Mouse (Mus musculus): ENCODE measurements around the gene Ppp2r3a. TPM values are rescaled to one million over a fixed set of nuclear protein-coding genes. Genes with fewer than 3 reads are reported as not detected.

The Ppp2r3a gene
- total RNA-seq, 2 experiments from 2014 or later, result 19.4 to 20.9 TPM

GRCm38 (mm10) chr9:101280867-101281266, 29.3 kb upstream of the Ppp2r3a start:
- intact Hi-C loops (cut with DNase I), result no loop called here
- TF ChIP-seq CTCF (IDR thresholded peaks at IDR 0.05), result no peak
- no peak overlapping the region for H3K27ac ChIP-seq

GRCm38 (mm10) chr9:101280211-101280610, 28.6 kb upstream of the Ppp2r3a start:
- DNase-seq (ENCODE audit: extremely low spot score in 1 of 2, low spot score in 2 of 2), result no peak
- no peak overlapping the region for H3K27ac ChIP-seq
- no peak overlapping the region for H3K4me3 ChIP-seq
- intact Hi-C loops (cut with DNase I), result no loop called here
- TF ChIP-seq CTCF (IDR thresholded peaks at IDR 0.05), result no peak

More at GRCm38 (mm10) chr9:101280867-101281266, 29.3 kb upstream of the Ppp2r3a start:
- DNase-seq (ENCODE audit: extremely low spot score in 1 of 2, low spot score in 2 of 2), result no peak
- no peak overlapping the region for H3K4me3 ChIP-seq

GRCm38 (mm10) chr9:101272715-101273114, 21.1 kb upstream of the Ppp2r3a start:
- intact Hi-C loops (cut with DNase I), result no loop called here
- no peak for TF ChIP-seq CTCF (IDR thresholded peaks at IDR 0.05)
- Histone ChIP-seq H3K27ac (no peak overlapping the region), H3K4me3 (no peak overlapping the region)
- no peak for DNase-seq (ENCODE audit: extremely low spot score in 1 of 2, low spot score in 2 of 2)

GRCm38 (mm10) chr9:101270020-101270419, 18.4 kb upstream of the Ppp2r3a start:
- H3K27ac ChIP-seq, result no peak overlapping the region
- TF ChIP-seq CTCF (IDR thresholded peaks at IDR 0.05), result no peak
- intact Hi-C loops (cut with DNase I), result no loop called here
- no peak for DNase-seq (ENCODE audit: extremely low spot score in 1 of 2, low spot score in 2 of 2)
- H3K4me3 ChIP-seq, result no peak overlapping the region

- intact Hi-C loops (cut with DNase I), result no loop called here
- no peak overlapping the region for H3K27ac ChIP-seq
- DNase-seq (ENCODE audit: extremely low spot score in 1 of 2, low spot score in 2 of 2), result no peak
- no peak overlapping the region for H3K4me3 ChIP-seq
- TF ChIP-seq CTCF (IDR thresholded peaks at IDR 0.05), result no peak
Observed at GRCm38 (mm10) chr9:101266043-101266442, 14.4 kb upstream of the Ppp2r3a start.

GRCm38 (mm10) chr9:101265546-101265945, 14.0 kb upstream of the Ppp2r3a start:
- intact Hi-C loops (cut with DNase I), result no loop called here
- peak overlapping the region; percentile 20; the same call in 1 of the 2 replicates for H3K27ac ChIP-seq
- peak in 1 of 2 experiments; percentile 25 for DNase-seq (ENCODE audit: extremely low spot score in 1 of 2, low spot score in 2 of 2)
- H3K4me3 ChIP-seq, result 0 out of 2 replicates have a peak overlapping the region, but pooled peaks have one; percentile 16
- TF ChIP-seq CTCF (IDR thresholded peaks at IDR 0.05), result no peak

GRCm38 (mm10) chr9:101262815-101263214, 11.2 kb upstream of the Ppp2r3a start:
- DNase-seq (ENCODE audit: extremely low spot score in 1 of 2, low spot score in 2 of 2), result no peak
- intact Hi-C loops (cut with DNase I), result no loop called here
- Histone ChIP-seq H3K27ac (no peak overlapping the region), H3K4me3 (no peak overlapping the region)
- TF ChIP-seq CTCF (IDR thresholded peaks at IDR 0.05), result no peak

GRCm38 (mm10) chr9:101261989-101262571, 10.5 kb upstream of the Ppp2r3a start:
- TF ChIP-seq CTCF (IDR thresholded peaks at IDR 0.05), result no peak
- peak; percentile 19 to 28 for DNase-seq (ENCODE audit: extremely low spot score in 1 of 2, low spot score in 2 of 2)
- Histone ChIP-seq H3K27ac (no peak overlapping the region), H3K4me3 (no peak overlapping the region)
- intact Hi-C loops (cut with DNase I), result no loop called here

- intact Hi-C loops (cut with DNase I), result no loop called here
- H3K27ac ChIP-seq, result no peak overlapping the region
- no peak for DNase-seq (ENCODE audit: extremely low spot score in 1 of 2, low spot score in 2 of 2)
Observed at GRCm38 (mm10) chr9:101261443-101261842, 9.8 kb upstream of the Ppp2r3a start.

GRCm38 (mm10) chr9:101253136-101253535, 1.5 kb upstream of the Ppp2r3a start:
- Histone ChIP-seq H3K4me3 (no peak overlapping the region), H3K27ac (no peak overlapping the region)
- DNase-seq (ENCODE audit: extremely low spot score in 1 of 2, low spot score in 2 of 2), result no peak
- TF ChIP-seq CTCF (IDR thresholded peaks at IDR 0.05), result no peak
- intact Hi-C loops (cut with DNase I), result loop anchor here (5.0 kb wide), 1 partner anchor 71 kb away; no protein-coding TSS in a partner anchor

More at GRCm38 (mm10) chr9:101261443-101261842, 9.8 kb upstream of the Ppp2r3a start:
- H3K4me3 ChIP-seq, result no peak overlapping the region
- TF ChIP-seq CTCF (IDR thresholded peaks at IDR 0.05), result no peak

- Histone ChIP-seq H3K27ac (no peak overlapping the region), H3K4me3 (no peak overlapping the region)
- no peak for TF ChIP-seq CTCF (IDR thresholded peaks at IDR 0.05)
- intact Hi-C loops (cut with DNase I), result loop anchor here (5.0 kb wide), 1 partner anchor 70 kb away; no protein-coding TSS in a partner anchor
- no peak for DNase-seq (ENCODE audit: extremely low spot score in 1 of 2, low spot score in 2 of 2)
Observed at GRCm38 (mm10) chr9:101252541-101252940, 946 bp upstream of the Ppp2r3a start.

- H3K4me3 ChIP-seq, result peak overlapping the region; percentile 96
- intact Hi-C loops (cut with DNase I), result loop anchor here (5.0 kb wide), 1 partner anchor 69 kb away; no protein-coding TSS in a partner anchor
- peak in 1 of 2 experiments; percentile 47 for DNase-seq (ENCODE audit: extremely low spot score in 1 of 2, low spot score in 2 of 2)
- H3K27ac ChIP-seq, result peak overlapping the region; percentile 91
- no peak; the same call in none of the 2 replicates for TF ChIP-seq CTCF (IDR thresholded peaks at IDR 0.05)
Observed at GRCm38 (mm10) chr9:101250981-101251643, 483 bp downstream of the Ppp2r3a start.
